Mouse (Mus musculus) cerebellum, postnatal 36 days (tissue): ENCODE measurements around the gene Fcgr4.
"Not testable (repeated sequence)": the region's sequence is repeated elsewhere in the genome, so short reads cannot be mapped to it uniquely, and the experiment has no call there.

Experiments used
- DNase-seq, 2 experiments: peaks; one replicate each; pipeline ENCODE4 v3.0.0; 2021 to 2022; ENCODE audit warnings: mixed read lengths in 2 of 2

Fcgr4 gene

DNA sequence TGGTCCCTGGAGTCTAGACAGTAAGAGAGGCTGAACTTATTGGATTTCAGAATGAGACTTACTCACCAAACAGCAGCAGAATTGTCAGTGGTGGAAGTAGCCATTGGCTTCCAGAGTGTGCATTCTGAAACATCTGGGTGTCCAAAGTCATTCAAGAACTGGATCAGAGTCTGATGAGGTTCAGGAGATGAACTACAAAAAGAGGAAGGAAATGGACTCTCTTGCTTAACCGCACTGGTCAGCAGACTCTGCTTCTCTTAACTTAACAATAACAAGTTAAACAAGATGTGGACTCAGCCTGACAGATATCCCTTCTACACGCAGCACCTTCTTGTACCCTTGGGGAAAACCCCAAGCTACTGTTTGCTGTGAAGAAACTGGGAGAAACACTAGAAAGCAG lies 40.5 kb downstream of the Fcgr4 start:
- no peak for DNase-seq

DNA sequence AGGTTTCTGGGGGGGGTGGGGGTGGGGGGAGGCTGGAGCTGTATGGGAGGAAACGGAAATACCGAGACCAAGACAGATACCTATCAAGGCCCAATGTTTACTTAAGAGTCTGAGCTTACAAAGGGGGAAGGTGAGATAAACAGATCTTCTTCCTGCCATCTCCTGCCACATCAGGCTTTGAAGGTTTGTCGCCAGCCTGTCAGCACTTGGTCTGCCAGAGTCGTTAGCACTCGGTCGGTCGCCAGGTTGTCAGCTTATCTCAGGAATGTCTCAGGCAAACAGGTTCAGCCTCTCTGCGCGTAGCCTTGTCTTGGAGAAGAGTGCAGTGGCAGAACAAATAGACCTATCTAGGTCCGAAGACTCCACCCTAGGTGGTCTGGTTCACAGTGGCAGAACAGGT lies 41.7 kb downstream of the Fcgr4 start:
- DNase-seq, result no peak

DNA sequence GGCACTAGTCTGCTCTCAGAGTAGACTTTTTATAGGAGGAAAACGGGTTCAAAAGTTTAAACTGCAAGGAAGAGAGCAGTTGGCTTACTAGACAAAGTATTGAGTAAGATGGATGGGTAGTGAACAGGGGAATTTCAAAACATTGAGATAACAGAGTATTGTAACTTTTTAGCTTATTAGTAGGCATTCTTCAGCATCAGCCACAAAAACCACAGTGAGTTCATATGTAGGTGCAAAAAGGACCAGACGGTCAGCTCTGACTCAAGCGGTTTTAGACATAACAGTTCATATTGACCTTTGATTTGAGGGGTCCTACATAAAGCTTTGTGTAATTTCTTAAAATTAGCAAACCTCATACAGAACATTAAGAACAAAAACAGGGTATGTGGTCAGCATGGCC lies 42.8 kb downstream of the Fcgr4 start:
- DNase-seq, result no peak

DNA sequence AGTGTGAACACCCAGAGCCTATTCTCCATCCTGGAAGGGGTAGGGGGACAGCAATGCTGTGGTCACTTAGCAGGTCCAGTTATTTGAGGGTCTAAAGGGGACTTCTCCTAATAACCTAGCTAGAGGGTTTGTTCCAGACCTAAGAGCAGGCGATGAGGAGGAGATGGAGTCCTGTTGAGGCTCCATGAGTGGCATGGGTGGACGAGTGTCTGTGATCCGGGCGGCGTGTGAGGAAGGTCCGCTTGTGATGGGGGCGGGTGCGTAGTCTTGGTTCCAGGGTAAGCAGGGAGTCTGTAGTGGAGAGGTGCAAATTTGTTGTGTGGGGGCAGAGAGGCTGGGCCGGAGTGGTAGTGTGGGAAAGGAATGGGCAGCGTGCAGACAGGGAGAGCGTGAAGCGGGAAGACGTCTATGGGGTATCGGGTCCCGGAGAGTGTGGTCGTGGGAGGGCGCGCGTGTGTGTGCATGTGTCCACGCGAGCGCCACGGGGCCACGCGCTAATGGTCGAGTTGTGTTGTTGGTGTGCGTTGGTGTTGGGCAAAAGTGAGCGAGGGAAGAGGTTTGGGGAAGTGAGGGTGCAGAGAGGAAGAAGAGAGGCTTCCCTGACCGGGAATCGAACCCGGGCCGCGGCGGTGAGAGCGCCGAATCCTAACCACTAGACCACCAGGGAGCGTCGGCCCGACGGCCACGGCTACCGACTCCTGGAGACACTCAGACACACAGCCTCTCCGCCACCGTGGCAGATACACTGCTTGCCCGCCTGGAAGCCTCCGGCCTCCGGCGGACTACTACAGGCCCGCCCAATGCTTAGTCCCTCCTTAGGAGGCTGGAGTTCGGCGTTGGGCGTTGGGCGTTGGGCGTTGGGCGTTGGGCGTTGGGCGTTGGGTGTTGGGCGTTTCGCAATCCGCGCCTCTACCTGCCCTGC lies 45.1 kb downstream of the Fcgr4 start:
- peak; percentile 31 to 37 for DNase-seq

DNA sequence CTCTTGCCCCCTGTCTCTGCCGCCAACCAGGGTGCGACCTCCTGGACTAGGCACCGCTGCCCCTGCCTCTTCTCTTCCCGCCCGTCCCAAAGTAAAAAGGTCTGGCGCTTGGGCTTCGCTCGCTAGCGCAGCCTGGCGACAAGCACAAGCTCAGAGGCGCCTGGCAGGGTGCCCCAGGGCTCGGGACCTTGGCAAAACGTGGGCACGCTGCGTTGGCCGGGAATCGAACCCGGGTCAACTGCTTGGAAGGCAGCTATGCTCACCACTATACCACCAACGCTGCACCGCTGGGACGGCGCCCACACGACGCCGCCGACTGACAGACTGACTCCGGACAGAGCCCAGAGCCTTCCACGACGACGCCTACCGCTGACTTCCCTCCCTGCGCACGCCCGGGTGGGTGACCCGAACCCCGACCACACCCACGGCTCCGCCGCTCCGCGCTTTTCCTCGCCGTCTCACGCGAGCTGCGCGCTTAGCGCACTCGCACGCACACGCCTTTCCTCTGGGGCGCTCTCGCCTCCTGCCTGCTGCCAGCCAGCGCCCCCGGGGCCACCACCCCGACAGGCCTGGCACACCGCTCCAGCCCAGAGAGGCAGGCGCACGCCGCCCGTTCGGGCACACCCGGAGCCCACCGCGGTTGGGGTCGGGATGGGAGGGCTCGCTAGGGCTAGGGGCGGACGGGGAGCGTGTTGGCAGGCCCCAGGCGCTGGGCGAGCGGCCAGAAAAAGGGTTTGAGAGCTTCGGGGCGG lies 45.9 kb downstream of the Fcgr4 start, which contains the start of gene Fcgr3:
Gene Fcgr3 (minus strand): TSS at position 445 of the 752 bp plus-strand sequence.
- DNase-seq, result peak; percentile 68 to 69

DNA sequence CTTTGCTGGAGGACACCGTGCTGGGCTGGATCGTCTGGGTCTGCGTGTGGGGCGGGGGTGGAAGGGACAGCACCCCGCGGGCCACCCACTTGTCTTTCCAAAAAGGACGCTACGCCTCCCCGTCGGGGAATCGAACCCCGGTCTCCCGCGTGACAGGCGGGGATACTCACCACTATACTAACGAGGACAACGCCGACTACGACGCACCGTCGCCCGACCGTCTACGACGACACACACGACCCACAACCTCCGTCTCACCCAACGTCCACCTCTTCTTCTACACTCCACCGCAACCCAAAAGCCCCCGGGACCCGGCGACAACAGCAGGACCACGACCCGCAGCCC lies 46.5 kb downstream of the Fcgr4 start:
- DNase-seq, result peak; percentile 33 to 36

DNA sequence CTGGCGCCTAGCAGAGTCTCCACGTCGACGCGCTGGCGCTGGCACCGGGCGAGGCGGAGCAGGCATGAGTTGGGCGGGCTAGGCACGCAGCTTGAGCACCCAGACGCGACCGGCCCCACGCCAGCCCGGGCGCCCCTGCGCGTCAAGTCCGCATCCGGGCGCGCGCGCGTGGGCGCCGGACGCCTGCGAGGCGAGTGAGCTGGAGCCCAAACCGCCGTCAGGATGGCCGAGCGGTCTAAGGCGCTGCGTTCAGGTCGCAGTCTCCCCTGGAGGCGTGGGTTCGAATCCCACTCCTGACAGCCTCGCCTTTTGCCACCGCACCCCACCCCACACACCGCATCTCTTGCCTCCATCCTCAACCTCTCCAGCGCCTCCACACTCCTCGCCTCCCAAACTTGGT lies 47.0 kb downstream of the Fcgr4 start:
- peak; percentile 17 to 22 for DNase-seq

DNA sequence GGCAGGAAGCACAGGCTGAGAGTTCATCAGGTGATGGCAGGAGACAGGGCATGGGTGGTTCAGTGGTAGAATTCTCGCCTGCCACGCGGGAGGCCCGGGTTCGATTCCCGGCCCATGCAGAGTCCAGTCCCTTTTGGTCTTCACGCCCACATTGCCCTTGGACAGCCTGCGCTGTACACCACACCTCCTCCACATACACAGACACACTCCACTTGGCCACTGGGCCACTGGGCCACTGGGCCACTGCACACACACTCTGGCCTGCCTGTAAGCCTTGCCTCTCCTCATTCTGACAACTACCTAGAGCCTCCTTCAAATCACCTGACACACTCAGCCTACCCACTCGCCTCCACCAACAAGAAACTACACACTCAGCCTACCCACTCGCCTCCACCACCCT lies 47.9 kb downstream of the Fcgr4 start:
- not testable (repeated sequence) for DNase-seq

DNA sequence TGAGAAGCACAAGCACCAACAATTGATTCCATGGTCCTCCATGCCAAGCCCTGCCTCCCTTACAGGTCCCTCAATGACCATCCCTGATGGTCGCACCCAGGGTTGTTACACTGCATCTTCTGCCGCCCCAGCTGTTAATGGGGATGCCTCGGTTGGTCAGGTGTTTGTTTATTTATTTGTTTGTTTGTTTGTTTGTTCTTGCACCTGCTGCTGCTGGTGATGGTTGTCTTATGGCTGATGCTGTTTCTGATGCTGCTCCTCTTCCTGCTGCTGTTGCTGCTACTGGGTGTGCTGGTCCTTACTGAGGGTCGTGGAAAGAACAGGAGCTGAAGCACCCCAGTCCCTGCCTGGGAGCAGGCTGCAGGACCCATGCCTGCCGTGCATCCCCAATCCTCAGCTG lies 49.2 kb downstream of the Fcgr4 start:
- not testable (repeated sequence) for DNase-seq

DNA sequence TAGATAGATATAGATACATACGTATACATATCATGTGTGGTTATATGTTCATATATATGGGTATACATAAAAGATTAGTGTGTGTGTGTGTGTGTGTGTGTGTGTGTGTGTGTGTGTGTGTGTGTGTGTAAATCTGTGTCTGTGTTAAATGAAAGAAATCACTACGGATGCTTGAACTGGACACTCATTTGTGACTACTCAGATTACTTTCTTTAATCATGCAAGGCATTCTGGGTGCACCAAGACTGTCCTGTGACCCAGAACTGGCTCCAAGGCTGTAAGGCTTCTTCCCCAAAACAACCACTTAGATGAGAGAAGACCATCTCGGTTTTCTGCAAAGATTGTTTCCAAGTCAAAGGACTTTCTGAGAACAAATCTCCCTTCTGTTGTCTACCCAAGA lies 50.8 kb downstream of the Fcgr4 start:
- DNase-seq, result peak in 1 of 2 experiments; percentile 19

DNA sequence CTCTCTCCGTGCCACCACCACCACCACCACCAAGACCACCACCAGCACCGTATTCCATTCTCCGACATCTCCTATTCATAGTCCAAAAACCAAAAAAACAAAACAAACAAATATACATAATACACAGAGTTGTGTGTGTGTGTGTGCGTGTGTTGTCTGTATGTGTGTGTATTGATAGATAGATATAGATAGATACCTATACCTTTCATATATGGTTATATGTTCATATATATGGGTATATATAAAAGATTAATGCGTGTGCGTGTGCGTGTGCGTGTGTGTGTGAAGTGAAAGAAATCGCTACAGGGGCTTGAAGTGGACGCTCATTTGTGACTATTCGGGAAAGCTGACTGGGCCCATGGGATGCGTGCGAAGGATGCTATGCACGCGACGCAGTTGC lies 52.2 kb downstream of the Fcgr4 start:
- not testable (repeated sequence) for DNase-seq

DNA sequence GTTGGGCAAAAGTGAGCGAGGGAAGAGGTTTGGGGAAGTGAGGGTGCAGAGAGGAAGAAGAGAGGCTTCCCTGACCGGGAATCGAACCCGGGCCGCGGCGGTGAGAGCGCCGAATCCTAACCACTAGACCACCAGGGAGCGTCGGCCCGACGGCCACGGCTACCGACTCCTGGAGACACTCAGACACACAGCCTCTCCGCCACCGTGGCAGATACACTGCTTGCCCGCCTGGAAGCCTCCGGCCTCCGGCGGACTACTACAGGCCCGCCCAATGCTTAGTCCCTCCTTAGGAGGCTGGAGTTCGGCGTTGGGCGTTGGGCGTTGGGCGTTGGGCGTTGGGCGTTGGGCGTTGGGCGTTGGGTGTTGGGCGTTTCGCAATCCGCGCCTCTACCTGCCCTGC lies 53.0 kb downstream of the Fcgr4 start:
- DNase-seq, result not testable (repeated sequence)

DNA sequence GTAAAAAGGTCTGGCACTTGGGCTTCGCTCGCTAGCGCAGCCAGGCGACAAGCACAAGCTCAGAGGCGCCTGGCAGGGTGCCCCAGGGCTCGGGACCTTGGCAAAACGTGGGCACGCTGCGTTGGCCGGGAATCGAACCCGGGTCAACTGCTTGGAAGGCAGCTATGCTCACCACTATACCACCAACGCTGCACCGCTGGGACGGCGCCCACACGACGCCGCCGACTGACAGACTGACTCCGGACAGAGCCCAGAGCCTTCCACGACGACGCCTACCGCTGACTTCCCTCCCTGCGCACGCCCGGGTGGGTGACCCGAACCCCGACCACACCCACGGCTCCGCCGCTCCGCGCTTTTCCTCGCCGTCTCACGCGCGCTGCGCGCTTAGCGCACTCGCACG lies 53.5 kb downstream of the Fcgr4 start:
- DNase-seq, result not testable (repeated sequence)

DNA sequence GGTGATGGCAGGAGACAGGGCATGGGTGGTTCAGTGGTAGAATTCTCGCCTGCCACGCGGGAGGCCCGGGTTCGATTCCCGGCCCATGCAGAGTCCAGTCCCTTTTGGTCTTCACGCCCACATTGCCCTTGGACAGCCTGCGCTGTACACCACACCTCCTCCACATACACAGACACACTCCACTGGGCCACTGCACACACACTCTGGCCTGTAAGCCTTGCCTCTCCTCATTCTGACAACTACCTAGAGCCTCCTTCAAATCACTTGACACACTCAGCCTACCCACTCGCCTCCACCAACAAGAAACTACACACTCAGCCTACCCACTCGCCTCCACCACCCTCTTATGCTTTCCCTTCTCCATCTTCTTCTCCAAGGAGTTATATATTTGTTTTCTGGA lies 55.6 kb downstream of the Fcgr4 start:
- not testable (repeated sequence) for DNase-seq

DNA sequence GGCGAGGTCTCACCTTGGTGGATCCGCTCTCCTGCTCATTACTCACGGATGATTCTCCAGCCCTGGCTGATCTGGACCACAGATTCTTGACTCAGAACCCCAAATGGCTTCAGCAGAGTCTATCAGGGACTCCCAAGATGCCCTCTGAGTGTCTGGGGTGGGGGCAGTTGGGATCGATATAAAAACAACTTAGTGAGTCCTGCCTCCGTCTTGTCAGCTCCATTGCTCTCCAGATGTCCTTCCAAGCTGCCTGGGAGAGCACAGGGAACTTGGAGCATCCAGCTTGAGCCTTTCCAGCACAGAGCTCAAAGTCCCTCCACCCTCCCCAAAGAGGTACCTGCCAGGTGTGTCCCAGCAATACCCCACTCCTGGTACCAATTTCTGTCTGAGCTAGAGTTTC lies 57.5 kb downstream of the Fcgr4 start:
- not testable (repeated sequence) for DNase-seq

DNA sequence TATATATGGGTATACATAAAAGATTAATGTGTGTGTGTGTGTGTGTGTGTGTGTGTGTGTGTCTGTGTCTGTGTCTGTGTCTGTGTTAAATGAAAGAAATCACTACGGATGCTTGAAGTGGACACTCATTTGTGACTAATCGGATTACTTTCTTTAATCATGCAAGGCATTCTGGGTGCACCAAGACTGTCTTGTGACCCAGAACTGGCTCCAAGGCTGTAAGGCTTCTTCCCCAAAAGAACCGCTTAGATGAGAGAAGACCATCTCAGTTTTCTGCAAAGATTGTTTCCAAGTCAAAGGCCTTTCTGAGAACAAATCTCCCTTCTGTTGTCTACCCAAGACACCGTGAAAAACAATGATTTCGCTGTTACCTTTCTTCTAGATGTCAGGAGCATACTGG lies 58.5 kb downstream of the Fcgr4 start:
- not testable (repeated sequence) for DNase-seq

DNA sequence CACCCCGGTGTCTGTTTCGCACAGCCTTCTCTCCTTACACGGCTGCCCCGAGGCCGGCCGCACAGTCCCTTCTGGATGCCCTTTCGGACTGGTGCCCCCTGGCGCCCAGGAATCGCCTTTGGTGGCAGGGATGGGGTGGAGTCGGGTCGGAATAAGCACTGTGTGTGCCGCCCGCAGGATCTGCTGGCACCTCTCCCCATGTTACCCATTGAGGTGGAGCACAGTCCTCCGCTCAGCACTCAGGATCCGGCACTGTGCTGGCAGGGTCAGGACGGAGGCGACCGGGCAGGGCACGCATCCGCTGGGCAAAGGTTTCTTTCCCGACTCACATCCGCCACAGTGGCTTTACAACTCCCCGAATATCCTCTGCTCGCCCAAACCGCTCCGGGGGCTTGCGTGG lies 59.2 kb downstream of the Fcgr4 start:
- DNase-seq, result peak; percentile 22 to 36

DNA sequence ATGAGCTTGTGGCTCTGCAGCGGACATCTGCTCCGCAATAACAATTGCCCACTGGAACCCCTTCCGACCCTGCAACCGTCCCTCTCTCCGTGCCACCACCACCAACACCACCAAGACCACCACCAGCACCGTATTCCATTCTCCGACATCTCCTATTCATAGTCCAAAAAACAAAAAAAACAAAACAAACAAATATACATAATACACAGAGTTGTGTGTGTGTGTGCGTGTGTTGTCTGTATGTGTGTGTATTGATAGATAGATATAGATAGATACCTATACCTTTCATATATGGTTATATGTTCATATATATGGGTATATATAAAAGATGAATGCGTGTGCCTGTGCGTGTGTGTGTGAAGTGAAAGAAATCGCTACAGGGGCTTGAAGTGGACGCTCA lies 59.7 kb downstream of the Fcgr4 start:
- DNase-seq, result not testable (repeated sequence)

DNA sequence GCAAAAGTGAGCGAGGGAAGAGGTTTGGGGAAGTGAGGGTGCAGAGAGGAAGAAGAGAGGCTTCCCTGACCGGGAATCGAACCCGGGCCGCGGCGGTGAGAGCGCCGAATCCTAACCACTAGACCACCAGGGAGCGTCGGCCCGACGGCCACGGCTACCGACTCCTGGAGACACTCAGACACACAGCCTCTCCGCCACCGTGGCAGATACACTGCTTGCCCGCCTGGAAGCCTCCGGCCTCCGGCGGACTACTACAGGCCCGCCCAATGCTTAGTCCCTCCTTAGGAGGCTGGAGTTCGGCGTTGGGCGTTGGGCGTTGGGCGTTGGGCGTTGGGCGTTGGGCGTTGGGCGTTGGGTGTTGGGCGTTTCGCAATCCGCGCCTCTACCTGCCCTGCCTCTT lies 60.6 kb downstream of the Fcgr4 start:
- DNase-seq, result not testable (repeated sequence)
